In genomic region chr6:58906852-58907261, GRCm38 (mm10) we compare ENCODE assay signal across 7 mouse cellular contexts. TPM values are rescaled to one million over a fixed set of nuclear protein-coding genes. Genes with fewer than 3 reads are reported as not detected.
DNase-seq lines count a peak whose midpoint lies in the region; ATAC-seq lines count a peak whose summit lies in the region.

TSS of gene Nap1l5 (minus strand) at chr6:58907076.

- no peaks in the 10 kb centered on the region for H3K27me3 ChIP-seq in forebrain, embryonic 15.5 days
- H3K27me3 ChIP-seq in intestine, embryonic 16.5 days (replicated peaks; ENCODE audit: control insufficient read depth, insufficient read depth, low read length): no peaks in the 10 kb centered on the region
- H3K27me3 ChIP-seq in limb, embryonic 11.5 days (ENCODE audit: control insufficient read depth, insufficient read depth, low read length): no peaks in the 10 kb centered on the region
- no peaks in the 10 kb centered on the region for H3K27me3 ChIP-seq in midbrain, embryonic 16.5 days (ENCODE audit: control insufficient read depth, insufficient read depth, low read depth, low read length)

- H3K27ac ChIP-seq in forebrain, embryonic 15.5 days (replicated peaks): peak within 1 kb of the TSS; percentile 61
- H3K27ac ChIP-seq in intestine, embryonic 16.5 days (ENCODE audit: low read length): no peak within 1 kb of the TSS
- no peak within 1 kb of the TSS for H3K27ac ChIP-seq in limb, embryonic 11.5 days (replicated peaks; ENCODE audit: low read depth, low read length)
- H3K27ac ChIP-seq in midbrain, embryonic 16.5 days (ENCODE audit: low read length): peak within 1 kb of the TSS; percentile 86

- DNase-seq in ZHBTc4 (ENCODE audit: low read depth, low spot score): peak; percentile 72
- DNase-seq in cerebellum, adult 11-12 months: peak; percentile 92
- DNase-seq in limb, embryonic 11.5 days (ENCODE audit: low spot score): peak; percentile 52

- H3K4me3 ChIP-seq in forebrain, embryonic 15.5 days: peak within 1 kb of the TSS; percentile 53
- peak within 1 kb of the TSS; percentile 48 for H3K4me3 ChIP-seq in intestine, embryonic 16.5 days (ENCODE audit: low read length)
- peak within 1 kb of the TSS; percentile 28 for H3K4me3 ChIP-seq in limb, embryonic 11.5 days (ENCODE audit: low read depth, low read length)
- H3K4me3 ChIP-seq in midbrain, embryonic 16.5 days (ENCODE audit: low read depth, low read length): peak within 1 kb of the TSS; percentile 49

- peaks cover 20% of the 10 kb centered on the region for H3K36me3 ChIP-seq in forebrain, embryonic 15.5 days
- H3K36me3 ChIP-seq in intestine, embryonic 16.5 days (ENCODE audit: control insufficient read depth, insufficient read depth, low read length): peaks cover 8% of the 10 kb centered on the region; the same call in 1 of the 2 replicates
- no peaks in the 10 kb centered on the region for H3K36me3 ChIP-seq in limb, embryonic 11.5 days (ENCODE audit: control insufficient read depth, insufficient read depth, low read length)
- peaks cover 14% of the 10 kb centered on the region for H3K36me3 ChIP-seq in midbrain, embryonic 16.5 days (ENCODE audit: control insufficient read depth, insufficient read depth, low read length)

- peak; percentile 88 for ATAC-seq in forebrain, embryonic 15.5 days (replicated peaks)
- ATAC-seq in intestine, embryonic 16.5 days: peak; percentile 73
- ATAC-seq in limb, embryonic 11.5 days (ENCODE audit: insufficient number of reproducible peaks, low FRiP score, low TSS enrichment, low read depth): peak; percentile 58; the same call in 1 of the 2 replicates
- peak; percentile 98 for ATAC-seq in midbrain, embryonic 16.5 days
- ATAC-seq in inflammation-experienced regulatory T-cells, adult 6 months: no peak

- H3K9me3 ChIP-seq in forebrain, embryonic 15.5 days: peaks cover 13% of the 10 kb centered on the region
- peaks cover 10% of the 10 kb centered on the region for H3K9me3 ChIP-seq in intestine, embryonic 16.5 days (ENCODE audit: control insufficient read depth, low read length)
- H3K9me3 ChIP-seq in limb, embryonic 11.5 days (ENCODE audit: control insufficient read depth, low read length): peaks cover 2% of the 10 kb centered on the region; the same call in 1 of the 2 replicates
- H3K9me3 ChIP-seq in midbrain, embryonic 16.5 days (replicated peaks; ENCODE audit: control insufficient read depth, low read length, poor library complexity, severe bottlenecking): peaks cover 10% of the 10 kb centered on the region

- peak within 1 kb of the TSS; percentile 60 for H3K4me2 ChIP-seq in forebrain, embryonic 15.5 days (replicated peaks)
- peak within 1 kb of the TSS; percentile 71 for H3K4me2 ChIP-seq in intestine, embryonic 16.5 days (ENCODE audit: low read depth, low read length)
- H3K4me2 ChIP-seq in limb, embryonic 11.5 days (ENCODE audit: low read depth, severe bottlenecking): peak within 1 kb of the TSS; percentile 64
- peak within 1 kb of the TSS; percentile 58 for H3K4me2 ChIP-seq in midbrain, embryonic 16.5 days (ENCODE audit: low read length)

- WGBS in forebrain, embryonic 15.5 days: 42% methylated on average over 34 of the region's 34 CpGs
- 56% methylated on average over 34 of the region's 34 CpGs for WGBS in intestine, embryonic 16.5 days
- 55% methylated on average over 33 of the region's 34 CpGs for WGBS in limb, embryonic 11.5 days
- WGBS in midbrain, embryonic 16.5 days: 36% methylated on average over 34 of the region's 34 CpGs

- H3K9ac ChIP-seq in forebrain, embryonic 15.5 days (replicated peaks): peak within 1 kb of the TSS; percentile 51
- H3K9ac ChIP-seq in intestine, embryonic 16.5 days (ENCODE audit: low read depth, low read length): 0 out of 2 replicates have a peak within 1 kb of the TSS, but pooled peaks have one; percentile 51
- H3K9ac ChIP-seq in limb, embryonic 11.5 days (ENCODE audit: low read length): no peak within 1 kb of the TSS
- peak within 1 kb of the TSS; percentile 58 for H3K9ac ChIP-seq in midbrain, embryonic 16.5 days (ENCODE audit: low read depth, low read length)

- peaks cover 14% of the 10 kb centered on the region for H3K4me1 ChIP-seq in forebrain, embryonic 15.5 days
- no peaks in the 10 kb centered on the region for H3K4me1 ChIP-seq in intestine, embryonic 16.5 days (ENCODE audit: control insufficient read depth, insufficient read depth, low read length)
- H3K4me1 ChIP-seq in limb, embryonic 11.5 days (ENCODE audit: control insufficient read depth, insufficient read depth, low read length): peaks cover 4% of the 10 kb centered on the region; the same call in 1 of the 2 replicates
- peaks cover 11% of the 10 kb centered on the region for H3K4me1 ChIP-seq in midbrain, embryonic 16.5 days (ENCODE audit: control insufficient read depth, insufficient read depth, low read length)

RNA-seq across cellular contexts. Expression of gene Nap1l5, which starts in this region (rescaled TPM):
- polyA plus RNA-seq in forebrain, embryonic 15.5 days (2015; fragmentation: Nextera tagmentation; extraction: Ambion mirVana): 69.4 and 90.4 TPM in 2 replicates
- polyA plus RNA-seq in intestine, embryonic 16.5 days (2015; fragmentation: Nextera tagmentation; extraction: Ambion mirVana): 10.6 and 11.1 TPM in 2 replicates
- polyA plus RNA-seq in limb, embryonic 11.5 days (2014; fragmentation: Nextera tagmentation; extraction: Ambion mirVana): 2.5 and 4.0 TPM in 2 replicates
- polyA plus RNA-seq in midbrain, embryonic 16.5 days (2015; fragmentation: Nextera tagmentation; extraction: Ambion mirVana): 310 and 365 TPM in 2 replicates
- under 1 TPM in 1 of 3 experiments, not detected in 2; 0.20 TPM for polyA plus RNA-seq in inflammation-experienced regulatory T-cells, adult 6 months (2017; shearing (Covaris generic))

Comparison
In these comparisons a context has a peak if more than half of its experiments do, and no peak if none do; other contexts are left out.
1. H3K27ac ChIP-seq: peak in forebrain, embryonic 15.5 days (single experiment) and midbrain, embryonic 16.5 days (single experiment); none in intestine, embryonic 16.5 days (single experiment) and limb, embryonic 11.5 days (single experiment).
2. Peak in every context shown above with its lines, with median percentiles within 50 percentile points of each other: DNase-seq, H3K4me2 ChIP-seq and H3K4me3 ChIP-seq.